Mouse (Mus musculus) intestine, postnatal 0 days (tissue): ENCODE results near the gene Ube2r2. TPM values are rescaled to one million over a fixed set of nuclear protein-coding genes. Genes with fewer than 3 reads are reported as not detected.

Experiments used
- ATAC-seq: fragments of 200-750 bp; cut with Nextera tagmentation; 2 replicates; pipeline ENCODE4 v1.8.0; 2017; ENCODE audit warnings: mild to moderate bottlenecking, moderate TSS enrichment, moderate library complexity
- H3K27ac ChIP-seq: fragments of 300-500 bp; sonication (generic); 2 replicates; pipeline ENCODE4 v1.5.1; 2014; ENCODE audit warnings: mild to moderate bottlenecking, low read depth, low read length, moderate library complexity
- H3K27me3 ChIP-seq: fragments of 300-500 bp; sonication (generic); replicated peaks from 2 replicates; pipeline ENCODE4 v1.6.1; 2014; ENCODE audit warnings: low read length, mixed read lengths; ENCODE audit not compliant: control insufficient read depth, insufficient read depth
- H3K36me3 ChIP-seq: fragments of 300-500 bp; sonication (generic); 2 replicates; pipeline ENCODE4 v1.6.1; 2014; ENCODE audit warnings: mild to moderate bottlenecking, moderate library complexity; ENCODE audit not compliant: control insufficient read depth, insufficient read depth
- H3K4me1 ChIP-seq: fragments of 300-500 bp; sonication (generic); replicated peaks from 2 replicates; pipeline ENCODE4 v1.6.1; 2014; ENCODE audit warnings: antibody characterized with exemption, low read length, mixed read lengths; ENCODE audit not compliant: control insufficient read depth, insufficient read depth
- H3K4me2 ChIP-seq: fragments of 300-500 bp; sonication (generic); replicated peaks from 2 replicates; pipeline ENCODE4 v1.6.1; 2014; ENCODE audit warnings: low read depth, mild to moderate bottlenecking, moderate library complexity
- H3K4me3 ChIP-seq: fragments of 300-500 bp; sonication (generic); 2 replicates; pipeline ENCODE4 v1.5.1; 2014; ENCODE audit warnings: low read depth, low read length
- H3K9ac ChIP-seq: fragments of 300-500 bp; sonication (generic); 2 replicates; pipeline ENCODE4 v1.6.1; 2014; ENCODE audit warnings: mild to moderate bottlenecking, low read depth, low read length
- H3K9me3 ChIP-seq: fragments of 300-500 bp; sonication (generic); 2 replicates; pipeline ENCODE4 v1.6.1; 2016; ENCODE audit warnings: mixed run types; ENCODE audit not compliant: control insufficient read depth
- CTCF ChIP-seq: sonication (generic); IDR thresholded peaks from 2 replicates; pipeline ENCODE4 v1.5.1; 2016; ENCODE audit warnings: low read depth, mild to moderate bottlenecking, control low read depth, antibody characterized with exemption, moderate library complexity
- WGBS: fragments of 180-500 bp; shearing (Covaris S2); extraction: QIAGEN DNeasy Blood & Tissue Kit; methylation state at CpG from one replicate; pipeline ENCODE4 v1.1.7; 2014; 5-methylcytosine and 5-hydroxymethylcytosine counted together
- polyA plus RNA-seq: library from polyadenylated mRNA; unstranded; fragments of >200 nt; fragmentation: Nextera tagmentation; extraction: Ambion mirVana; gene quantifications from 2 replicates; pipeline ENCODE4 v1.2.1, GENCODE M21; 2015

Ube2r2 gene
- polyA plus RNA-seq, 1 experiment from 2014 or later = 64.5 TPM

DNA sequence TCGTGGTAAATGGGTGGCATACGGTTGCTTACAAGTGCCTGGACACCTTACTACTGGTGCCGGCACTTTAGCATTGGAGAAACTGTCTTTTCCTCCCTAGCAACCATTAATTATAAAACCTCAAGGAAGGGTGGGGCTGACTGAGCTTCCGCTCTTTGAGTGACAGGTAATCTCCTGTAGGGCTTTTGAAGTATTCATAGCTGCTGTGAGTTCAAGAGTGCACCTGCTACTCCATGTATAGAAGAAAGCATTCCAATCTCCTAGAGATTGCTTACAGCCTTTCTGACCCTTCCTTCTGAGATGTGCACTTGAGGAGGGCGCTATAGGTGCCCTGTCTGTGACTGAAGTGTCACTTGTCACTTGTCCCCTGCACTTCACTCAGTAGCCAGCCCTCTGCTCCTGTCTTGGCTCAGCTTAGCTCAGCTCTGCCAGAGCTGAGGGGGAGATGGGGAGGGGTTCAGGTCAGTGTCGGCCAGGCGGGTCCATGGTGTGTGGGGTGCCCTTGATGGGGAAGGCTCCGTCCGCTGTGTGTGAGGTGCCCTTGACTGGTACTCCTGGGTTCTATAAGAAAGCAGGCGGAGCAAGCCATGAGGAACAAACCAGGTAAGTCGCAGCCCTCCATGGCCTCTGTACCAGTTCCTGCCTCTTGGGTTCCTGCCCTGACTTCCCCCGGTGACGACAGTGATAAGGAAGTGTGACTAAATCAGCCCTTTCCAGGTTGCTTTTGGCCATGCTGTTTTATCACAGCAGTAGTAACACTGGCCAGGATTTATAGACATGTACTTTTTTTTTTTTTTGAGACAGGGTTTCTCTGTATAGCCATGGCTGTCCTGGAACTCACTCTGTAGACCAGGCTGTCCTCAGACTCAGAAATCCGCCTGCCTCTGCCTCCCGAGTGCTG lies 44.5 kb downstream of the Ube2r2 start:
- no peak for TF ChIP-seq CTCF

GRCm38 (mm10) chr4:41189809-41190208 lies 54.3 kb downstream of the Ube2r2 start:
- no peak for TF ChIP-seq CTCF
- Histone ChIP-seq H3K36me3 (peaks cover 41% of the 10 kb centered on the region), H3K4me3 (no peak overlapping the region), H3K9me3 (no peaks in the 10 kb centered on the region), H3K27me3 (no peaks in the 10 kb centered on the region), H3K4me2 (no peak overlapping the region), H3K4me1 (no peaks in the 10 kb centered on the region), H3K27ac (no peak overlapping the region), H3K9ac (no peak overlapping the region)
- 84% methylated on average over 2 of the region's 2 CpGs for WGBS
- ATAC-seq = no peak

More for the DNA sequence above, 44.5 kb downstream of the Ube2r2 start:
- Histone ChIP-seq H3K36me3 (peaks cover 34% of the 10 kb centered on the region), H3K4me1 (no peaks in the 10 kb centered on the region), H3K9me3 (no peaks in the 10 kb centered on the region), H3K27ac (no peak overlapping the region), H3K27me3 (no peaks in the 10 kb centered on the region), H3K4me3 (no peak overlapping the region), H3K4me2 (no peak overlapping the region), H3K9ac (no peak overlapping the region)
- ATAC-seq = no peak
- WGBS = 79% methylated on average over 15 of the region's 15 CpGs

GRCm38 (mm10) chr4:41192544-41193512 lies 57.3 kb downstream of the Ube2r2 start:
- H3K36me3 ChIP-seq = peaks cover 55% of the 10 kb centered on the region
- H3K4me1 ChIP-seq = no peaks in the 10 kb centered on the region
- H3K9me3 ChIP-seq = no peaks in the 10 kb centered on the region
- no peak overlapping the region for H3K4me3 ChIP-seq
- H3K9ac ChIP-seq = no peak overlapping the region
- 59% methylated on average over 14 of the region's 14 CpGs for WGBS
- TF ChIP-seq CTCF = no peak
- ATAC-seq = no peak
- H3K27me3 ChIP-seq = no peaks in the 10 kb centered on the region
- no peak overlapping the region for H3K27ac ChIP-seq
- H3K4me2 ChIP-seq = no peak overlapping the region

GRCm38 (mm10) chr4:41195328-41195727 lies 59.8 kb downstream of the Ube2r2 start:
- no peaks in the 10 kb centered on the region for H3K9me3 ChIP-seq
- no peak overlapping the region for H3K9ac ChIP-seq
- H3K36me3 ChIP-seq = peaks cover 69% of the 10 kb centered on the region
- H3K4me1 ChIP-seq = no peaks in the 10 kb centered on the region
- H3K27ac ChIP-seq = no peak overlapping the region
- 82% methylated on average over 15 of the region's 15 CpGs for WGBS
- no peak overlapping the region for H3K4me2 ChIP-seq
- no peak for ATAC-seq
- no peak for TF ChIP-seq CTCF
- no peaks in the 10 kb centered on the region for H3K27me3 ChIP-seq
- H3K4me3 ChIP-seq = no peak overlapping the region

GRCm38 (mm10) chr4:41196861-41197610 lies 61.5 kb downstream of the Ube2r2 start:
- ATAC-seq = no peak
- Histone ChIP-seq H3K4me1 (no peaks in the 10 kb centered on the region), H3K4me3 (no peak overlapping the region), H3K4me2 (no peak overlapping the region), H3K9me3 (no peaks in the 10 kb centered on the region), H3K27me3 (no peaks in the 10 kb centered on the region), H3K36me3 (peaks cover 82% of the 10 kb centered on the region), H3K27ac (no peak overlapping the region; the same call in 1 of the 2 replicates), H3K9ac (no peak overlapping the region)
- 58% methylated on average over 3 of the region's 3 CpGs for WGBS
- no peak for TF ChIP-seq CTCF
